Mouse (Mus musculus): Measurements from ENCODE around the gene Hoxa13.

DNA sequence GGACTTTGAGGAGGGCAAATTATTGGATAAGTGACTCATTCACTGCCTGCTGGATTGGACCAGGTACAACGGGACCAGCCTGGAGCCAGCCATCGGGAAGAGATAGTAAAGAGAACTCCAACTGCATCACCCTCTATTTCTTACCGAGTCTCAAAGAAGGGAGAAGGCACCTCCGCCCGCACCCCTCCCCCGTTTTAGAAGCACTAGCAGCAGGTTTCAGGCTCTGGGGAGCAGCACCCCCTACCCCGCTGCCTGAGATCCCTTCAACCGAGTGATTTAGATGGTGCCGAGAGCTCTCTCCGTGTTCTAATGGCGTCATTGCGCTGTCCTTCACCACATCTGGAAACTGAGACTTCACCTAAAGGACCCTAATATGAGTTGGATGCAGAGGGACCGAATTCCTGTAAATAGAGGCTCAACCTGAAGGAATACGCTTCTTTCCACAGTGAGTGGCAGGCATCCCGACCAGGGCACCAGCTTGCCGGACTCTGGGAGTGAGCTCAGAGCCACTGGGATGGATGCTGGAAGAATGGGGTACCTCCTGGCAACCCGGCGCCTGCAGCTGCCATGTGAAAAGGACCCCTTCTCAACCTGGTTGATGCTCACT is 4.7 kb upstream of the Hoxa13 start:
- no peak for TF ChIP-seq MAX (IDR thresholded peaks at IDR 0.05; ENCODE audit: low read length)
- no peak for TF ChIP-seq GATA1 (IDR thresholded peaks at IDR 0.05; ENCODE audit: low read depth, low read length)
- no peak for TF ChIP-seq E2F4 (IDR thresholded peaks at IDR 0.05; ENCODE audit: borderline replicate concordance, low read depth, low read length)
- no peak for TF ChIP-seq CTCF (IDR thresholded peaks at IDR 0.05 in 2 of 3, conservative IDR thresholded peaks at IDR 0.05 in 1 of 3; ENCODE audit: control insufficient read depth in 1 of 3, insufficient read depth in 1 of 3, low read depth in 2 of 3, low read length in 3 of 3, poor library complexity in 1 of 3, severe bottlenecking in 1 of 3)
- no peak for TF ChIP-seq MAFK (IDR thresholded peaks at IDR 0.05; ENCODE audit: borderline replicate concordance, low read depth, low read length)
- no peak for TF ChIP-seq MYB (IDR thresholded peaks at IDR 0.05; ENCODE audit: low read depth, low read length)
- TF ChIP-seq RCOR1 (IDR thresholded peaks at IDR 0.05; ENCODE audit: low read depth, low read length), result no peak
- no peak for TF ChIP-seq TAL1 (IDR thresholded peaks at IDR 0.05; ENCODE audit: low read length)
- TF ChIP-seq HCFC1 (IDR thresholded peaks at IDR 0.05; ENCODE audit: low read depth, low read length), result no peak
- TF ChIP-seq USF1 (IDR thresholded peaks at IDR 0.05; ENCODE audit: low read depth, low read length), result no peak
- no peak for TF ChIP-seq MYC (IDR thresholded peaks at IDR 0.05; ENCODE audit: low read depth, low read length)
- TF ChIP-seq TCF12 (IDR thresholded peaks at IDR 0.05; ENCODE audit: low read depth, low read length), result no peak
